Mouse (Mus musculus): ENCODE measurements around the gene Krt10.

Krt10 gene

GRCm38 (mm10) chr11:99374803-99375202 lies 14.4 kb downstream of the Krt10 start, which contains the start of gene Krt28:
TSS of gene Krt28 (minus strand) at chr11:99374903.
- no peak for DNase-seq (ENCODE audit: extremely low spot score)

GRCm38 (mm10) chr11:99369853-99370451 lies 19.2 kb downstream of the Krt10 start:
- no peak for DNase-seq (ENCODE audit: extremely low spot score)

GRCm38 (mm10) chr11:99369229-99369628 lies 19.9 kb downstream of the Krt10 start:
- peak; percentile 17 for DNase-seq (ENCODE audit: extremely low spot score)

- no peak for DNase-seq (ENCODE audit: extremely low spot score)
These were observed 22.4 kb downstream of the Krt10 start for GRCm38 (mm10) chr11:99366791-99367190.

GRCm38 (mm10) chr11:99364412-99364811 lies 24.8 kb downstream of the Krt10 start:
- peak; percentile 29 for DNase-seq (ENCODE audit: extremely low spot score)

GRCm38 (mm10) chr11:99361423-99361822 lies 27.7 kb downstream of the Krt10 start:
- DNase-seq (ENCODE audit: extremely low spot score), result no peak

- no peak for DNase-seq (ENCODE audit: extremely low spot score)
These were observed 38.2 kb downstream of the Krt10 start, which contains the start of gene Krt27 for GRCm38 (mm10) chr11:99351004-99351403. TSS of gene Krt27 (minus strand) at chr11:99351104.

GRCm38 (mm10) chr11:99339299-99339847 lies 49.8 kb downstream of the Krt10 start:
- no peak for DNase-seq (ENCODE audit: extremely low spot score)

GRCm38 (mm10) chr11:99337866-99338265 lies 51.3 kb downstream of the Krt10 start, which contains the start of gene Krt26:
TSS of gene Krt26 (minus strand) at chr11:99337966.
- no peak for DNase-seq (ENCODE audit: extremely low spot score)

Measured in embryo, embryonic 9.5 days (tissue).